Mouse (Mus musculus) right cerebral cortex, postnatal 10 days (tissue): ENCODE data around the gene Wwox.
"Not testable (repeated sequence)": the region's sequence is repeated elsewhere in the genome, so short reads cannot be mapped to it uniquely, and the experiment has no call there.

Source experiments
- DNase-seq, 2 experiments: peaks; one replicate each; pipeline ENCODE4 v3.0.0; 2021; ENCODE audit warnings: low spot score in 2 of 2

Gene Wwox

DNA sequence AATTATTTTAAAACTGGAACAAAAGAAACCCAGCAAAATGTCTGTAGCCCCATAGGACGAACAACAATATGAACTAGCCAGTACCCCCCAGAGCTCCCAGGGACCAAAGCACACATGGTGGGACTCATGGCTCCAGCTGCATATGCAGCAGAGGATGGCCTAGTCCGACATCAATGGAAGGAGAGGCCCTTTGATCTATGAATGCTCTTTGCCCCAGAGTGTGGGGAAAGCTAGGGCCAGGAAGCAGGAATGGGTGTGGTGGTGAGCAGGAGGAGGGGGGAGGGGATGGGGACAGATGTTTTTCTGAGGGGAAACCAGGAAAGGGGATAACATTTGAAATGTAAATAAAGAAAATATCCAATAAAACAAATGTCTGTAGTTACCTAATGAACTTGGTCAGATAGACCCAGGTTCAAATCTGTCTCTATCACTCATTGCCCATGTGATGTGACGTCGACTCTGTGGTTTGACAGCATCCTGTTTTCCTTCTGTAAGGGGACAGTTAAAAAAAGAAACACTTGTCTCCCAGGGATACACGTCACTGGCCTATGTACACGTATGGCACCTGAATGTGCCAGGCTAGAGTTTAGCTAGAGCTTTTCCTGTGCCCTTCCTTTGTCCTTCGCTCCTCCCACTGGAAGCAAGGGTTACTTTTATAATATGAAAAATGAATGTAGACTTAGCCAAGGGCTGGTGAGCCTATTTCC lies 362.1 kb downstream of the Wwox start:
- no peak for DNase-seq

DNA sequence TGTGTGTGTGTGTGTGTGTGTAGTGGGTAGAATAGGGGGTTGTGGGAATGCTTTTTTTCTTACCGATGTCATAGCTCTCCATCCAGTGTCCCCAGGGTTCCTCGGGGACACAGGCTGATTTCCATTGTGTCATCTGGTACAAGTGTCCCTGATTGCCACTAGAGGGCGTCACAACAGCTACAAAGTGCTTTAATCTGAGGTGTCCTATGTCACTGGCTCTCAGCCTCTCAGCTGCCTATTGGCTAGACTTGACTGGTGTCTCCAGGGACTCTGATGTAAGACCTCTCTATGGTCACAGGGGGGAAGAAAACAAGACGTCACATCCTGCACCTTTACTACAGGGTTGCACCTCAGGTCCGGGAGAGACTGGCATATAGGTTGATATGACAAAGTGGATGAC lies 363.7 kb downstream of the Wwox start:
- no peak for DNase-seq

DNA sequence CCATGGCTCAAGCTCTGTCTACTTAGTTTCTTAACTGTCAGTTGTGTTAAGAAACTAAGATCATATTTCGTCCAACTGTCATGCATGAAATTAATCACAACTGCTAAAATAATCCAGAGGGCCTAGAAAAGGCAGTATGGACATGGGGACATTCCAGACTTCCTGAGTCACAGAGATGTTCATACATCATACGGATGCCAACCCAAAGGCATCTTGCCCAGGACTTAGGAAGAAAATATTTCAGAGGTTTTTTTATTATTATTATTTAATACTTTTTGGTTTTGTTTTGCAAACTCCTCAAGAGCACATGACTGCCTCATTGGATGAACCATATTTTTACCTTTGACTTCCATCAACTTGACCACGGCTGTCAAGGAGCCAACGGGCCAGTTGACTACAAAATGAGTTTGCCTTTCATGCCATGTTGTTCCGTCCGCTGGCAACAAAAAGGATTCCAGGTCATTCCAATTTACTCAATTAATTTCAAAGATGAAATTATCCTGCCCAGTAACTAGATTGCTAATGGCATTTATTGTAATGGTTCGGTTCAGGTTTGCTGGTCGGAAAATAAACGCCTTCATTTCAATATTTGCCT lies 367.5 kb downstream of the Wwox start:
- DNase-seq, result no peak

DNA sequence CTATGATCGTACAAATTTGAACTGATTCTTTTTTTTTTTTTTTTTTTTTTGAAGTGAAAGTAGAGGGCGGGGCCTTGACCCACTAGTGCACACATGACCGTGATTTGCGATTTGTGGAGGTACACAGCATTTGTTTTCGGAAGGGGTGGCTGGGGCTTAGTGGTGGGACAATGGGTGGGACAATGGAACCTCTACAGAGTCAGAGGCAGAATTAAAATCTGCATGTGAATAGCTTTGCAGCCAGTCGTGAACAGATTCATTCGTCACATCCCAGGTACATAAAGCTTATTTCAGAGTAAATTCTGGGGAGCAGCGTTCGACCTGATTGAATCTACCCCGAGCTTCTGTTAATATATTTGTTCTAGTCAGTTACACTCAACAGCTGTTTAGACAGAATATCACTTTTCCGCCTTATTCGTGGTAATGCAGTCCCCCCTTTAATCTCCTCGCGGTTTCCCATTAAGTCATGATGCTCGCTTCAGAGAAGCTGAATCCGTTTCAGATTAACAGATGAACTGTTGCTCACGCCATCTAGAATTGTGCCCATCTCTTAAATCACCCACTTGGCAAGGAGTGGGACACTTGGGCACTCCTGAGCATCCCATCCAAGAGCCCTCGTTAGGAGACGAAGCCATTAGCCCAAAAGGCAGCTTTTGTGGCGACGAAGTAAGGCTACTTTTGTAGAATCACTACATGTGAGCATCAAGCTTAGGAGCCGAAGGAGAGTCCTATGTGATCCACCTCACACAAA lies 368.4 kb downstream of the Wwox start:
- no peak for DNase-seq

DNA sequence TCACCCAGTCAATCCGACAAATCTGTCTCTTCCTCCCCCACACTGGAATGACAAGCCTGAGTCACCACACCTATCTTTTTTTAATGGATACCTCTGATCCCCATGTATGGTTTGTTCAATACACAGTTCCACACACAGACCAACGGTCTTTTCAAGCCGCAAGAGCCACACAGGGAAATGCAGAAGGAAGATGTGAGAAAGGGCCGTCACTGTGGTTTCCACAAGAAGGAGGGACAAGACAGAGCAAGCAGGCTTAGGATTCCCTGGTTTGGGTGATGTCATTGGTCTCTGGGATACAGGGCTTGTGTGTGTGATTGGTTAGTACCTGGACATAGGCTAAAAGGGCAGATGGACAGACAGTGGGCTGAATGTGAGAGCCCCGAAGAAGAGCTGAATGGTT lies 371.0 kb downstream of the Wwox start:
- DNase-seq, result no peak

DNA sequence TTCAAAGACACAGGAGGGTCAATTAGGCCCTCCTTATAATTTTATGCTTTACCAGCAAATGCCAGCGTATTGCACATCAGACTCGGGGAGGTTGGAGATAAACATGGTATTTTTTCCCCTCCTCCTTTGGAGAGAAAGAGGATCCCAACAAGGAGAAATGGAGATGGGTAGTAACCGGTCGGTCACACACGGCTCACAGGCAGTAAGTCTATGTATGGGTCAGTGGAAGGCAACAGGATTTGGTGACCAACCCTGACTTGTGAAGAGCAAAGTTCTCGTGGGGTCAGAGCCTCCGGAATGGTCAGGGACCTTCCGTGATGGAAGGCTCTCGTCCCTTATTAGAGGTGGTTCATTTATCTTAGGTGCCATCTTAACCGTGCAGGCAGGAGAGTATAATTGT lies 374.4 kb downstream of the Wwox start:
- no peak for DNase-seq

DNA sequence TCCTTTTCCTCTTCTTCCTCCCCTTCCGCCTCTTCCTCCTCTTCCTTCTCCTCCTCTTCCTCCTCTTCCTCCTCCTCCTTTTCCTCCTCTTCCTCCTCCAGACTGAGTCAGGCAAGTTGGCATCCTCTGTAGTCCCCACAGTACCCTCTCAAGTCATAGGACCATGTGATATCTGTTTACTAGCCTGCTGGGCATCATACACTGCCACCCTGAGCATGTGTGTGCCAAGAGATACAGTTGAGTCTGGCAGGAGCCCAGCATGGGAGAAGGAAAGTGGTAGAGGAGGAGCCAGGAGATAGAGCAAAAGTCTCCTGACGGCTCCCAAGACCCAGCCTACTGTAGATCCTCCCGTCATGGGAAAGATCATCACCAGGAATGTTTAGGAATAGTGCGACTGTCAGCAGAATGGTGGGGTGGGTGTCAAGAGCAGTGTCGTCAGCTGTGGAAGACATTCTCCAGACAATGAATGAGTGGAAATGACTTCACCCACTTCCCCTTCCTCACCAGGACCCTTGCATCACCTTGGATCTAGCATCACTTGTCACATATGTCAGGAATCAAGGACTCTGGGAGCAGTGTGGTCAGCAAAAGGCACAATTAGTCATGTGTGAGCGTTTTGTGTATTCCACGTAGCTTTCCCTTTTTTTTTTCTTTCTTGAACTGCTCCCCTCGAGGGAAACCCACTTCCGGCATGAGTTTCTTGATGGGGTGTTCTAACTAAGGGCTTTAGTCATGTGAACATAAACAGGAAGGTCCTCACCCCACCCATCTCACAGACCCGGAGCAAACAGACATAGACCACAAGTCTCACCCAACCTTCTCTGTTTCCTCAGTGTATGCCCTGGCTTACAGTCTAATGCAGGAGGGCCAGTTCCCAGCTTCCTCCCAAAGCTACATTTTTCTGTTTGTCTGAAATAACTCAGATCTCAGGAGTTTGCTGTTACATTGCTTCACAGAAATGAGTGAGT lies 375.6 kb downstream of the Wwox start:
- DNase-seq, result no peak

DNA sequence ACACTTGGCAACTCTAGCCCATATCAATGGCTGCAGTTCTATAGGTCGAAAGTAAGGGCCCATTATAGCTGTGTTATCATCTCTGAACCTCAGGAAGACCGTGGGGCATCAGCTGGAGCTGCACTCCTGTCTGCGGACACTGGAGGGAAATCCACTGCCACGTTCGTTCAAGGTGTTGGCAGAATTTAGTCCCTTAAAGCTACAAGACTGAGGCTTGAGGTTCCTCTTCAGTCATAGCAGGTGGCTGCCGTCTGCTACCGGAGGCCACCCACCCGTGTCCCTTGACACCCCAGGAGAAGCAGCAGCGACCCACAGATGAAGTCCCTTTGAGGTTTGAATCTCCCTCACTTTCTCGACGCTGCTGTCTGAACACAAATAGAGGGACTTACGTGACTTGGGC lies 376.9 kb downstream of the Wwox start:
- DNase-seq, result no peak

DNA sequence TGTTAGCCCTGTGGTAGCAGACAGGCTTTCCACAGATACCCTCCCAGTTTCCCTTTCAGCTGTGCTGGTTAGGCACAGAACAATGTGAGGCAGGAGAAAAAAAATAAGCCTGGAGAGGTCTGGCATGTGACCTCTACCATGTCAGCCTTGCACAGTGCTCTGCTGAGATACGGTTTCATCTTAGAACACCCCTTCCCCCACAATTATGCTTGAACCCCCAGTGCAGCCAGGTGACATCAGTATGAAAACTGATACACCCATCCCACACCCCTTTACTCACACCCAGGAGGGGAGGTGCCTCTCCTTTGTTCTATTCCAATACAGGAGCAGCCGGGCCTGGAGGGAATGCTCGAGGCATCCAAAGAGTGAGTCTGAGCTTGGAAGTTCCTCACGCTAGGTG lies 377.5 kb downstream of the Wwox start:
- no peak for DNase-seq

DNA sequence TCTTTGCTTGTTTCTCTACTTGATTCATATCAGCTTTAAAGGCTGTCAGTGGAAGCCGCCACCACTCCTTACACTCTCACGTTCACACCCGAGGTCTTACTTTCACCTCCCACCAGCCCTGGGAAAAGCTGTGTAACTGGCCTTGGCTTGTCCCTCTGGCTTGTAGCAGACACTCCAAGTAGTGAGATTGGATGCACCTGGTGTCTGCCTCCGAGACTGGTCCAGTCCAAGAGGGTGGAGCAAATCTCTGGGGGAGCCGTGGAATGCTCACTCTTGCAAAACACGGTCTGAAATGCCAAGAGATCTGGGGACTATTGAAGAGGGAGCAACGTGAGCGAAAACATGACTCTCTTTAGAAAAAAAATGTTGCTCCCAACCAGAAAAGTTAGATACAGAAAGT lies 382.1 kb downstream of the Wwox start:
- DNase-seq, result no peak

DNA sequence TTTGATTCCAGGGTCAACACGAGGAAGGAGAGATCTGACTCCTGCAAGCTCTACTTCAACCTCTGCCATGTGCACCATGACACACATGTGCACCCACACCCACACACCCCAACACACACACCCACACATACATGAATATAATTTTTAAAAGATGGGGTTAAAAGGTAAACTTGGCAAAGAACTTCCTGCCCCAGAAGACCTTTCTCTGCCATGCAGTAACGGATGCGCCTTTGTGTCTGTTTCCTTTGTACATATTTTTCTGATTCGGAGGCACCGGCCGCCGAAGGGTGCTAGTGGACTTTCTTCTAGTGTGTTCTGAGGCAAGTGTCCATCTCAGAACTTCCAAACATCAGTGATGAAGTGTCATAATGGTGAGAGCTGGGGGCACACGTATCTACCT lies 386.0 kb downstream of the Wwox start:
- DNase-seq, result no peak

DNA sequence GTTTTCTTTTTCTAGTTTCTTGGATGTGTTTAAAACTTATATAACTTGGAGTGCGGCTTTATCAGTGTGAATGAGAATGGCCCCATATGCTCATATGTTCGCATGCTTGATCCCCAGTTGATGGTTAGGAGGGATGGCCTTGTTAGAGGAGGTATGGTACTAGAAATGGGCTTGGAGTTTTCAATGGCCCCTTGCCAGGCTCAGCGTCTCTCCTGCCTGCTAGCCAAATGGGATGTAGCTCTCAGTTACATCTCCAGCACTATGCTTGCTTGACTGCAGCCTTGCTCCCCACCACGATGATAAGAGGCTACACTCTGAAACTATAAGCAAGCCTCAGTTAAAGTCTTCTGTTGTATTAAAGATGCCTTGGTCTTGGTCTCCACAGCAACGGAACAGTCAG lies 387.5 kb downstream of the Wwox start:
- no peak for DNase-seq

DNA sequence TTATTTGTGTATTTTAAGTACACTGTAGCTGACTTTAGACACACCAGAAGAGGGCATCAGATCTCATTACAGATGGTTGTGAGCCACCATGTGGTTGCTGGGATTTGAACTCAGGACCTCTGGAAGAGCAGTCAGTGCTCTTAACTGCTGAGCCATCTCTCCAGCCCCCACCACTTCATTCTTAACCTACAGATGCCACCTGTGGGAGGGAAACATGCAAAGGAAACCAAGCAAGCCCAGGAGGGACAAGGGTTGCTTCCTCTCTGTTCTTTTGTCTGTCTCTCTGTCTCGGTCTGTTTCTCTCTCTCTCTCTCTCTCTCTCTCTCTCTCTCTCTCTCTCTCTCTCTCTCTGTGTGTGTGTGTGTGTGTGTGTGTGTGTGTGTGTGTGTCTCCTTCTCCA lies 388.4 kb downstream of the Wwox start:
- DNase-seq, result not testable (repeated sequence)

DNA sequence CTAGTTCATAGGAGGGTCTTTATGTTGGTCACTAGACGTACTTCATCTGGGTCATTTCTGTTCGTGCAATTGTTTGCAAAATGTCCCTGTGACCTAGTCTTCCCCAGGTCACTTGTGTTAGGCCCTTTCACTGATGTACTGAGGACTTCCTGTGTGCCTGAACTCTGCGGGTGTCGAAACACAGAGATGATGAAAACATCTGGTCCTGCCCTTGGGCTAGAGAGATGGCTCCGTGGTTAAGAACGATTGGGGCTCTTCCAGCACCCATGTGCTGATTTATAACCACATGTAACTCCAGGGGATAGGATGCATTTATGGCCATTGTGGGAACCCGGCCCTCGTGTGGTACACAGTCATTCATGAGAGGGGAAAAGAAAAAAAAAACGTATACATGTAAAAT lies 392.1 kb downstream of the Wwox start:
- DNase-seq, result no peak

DNA sequence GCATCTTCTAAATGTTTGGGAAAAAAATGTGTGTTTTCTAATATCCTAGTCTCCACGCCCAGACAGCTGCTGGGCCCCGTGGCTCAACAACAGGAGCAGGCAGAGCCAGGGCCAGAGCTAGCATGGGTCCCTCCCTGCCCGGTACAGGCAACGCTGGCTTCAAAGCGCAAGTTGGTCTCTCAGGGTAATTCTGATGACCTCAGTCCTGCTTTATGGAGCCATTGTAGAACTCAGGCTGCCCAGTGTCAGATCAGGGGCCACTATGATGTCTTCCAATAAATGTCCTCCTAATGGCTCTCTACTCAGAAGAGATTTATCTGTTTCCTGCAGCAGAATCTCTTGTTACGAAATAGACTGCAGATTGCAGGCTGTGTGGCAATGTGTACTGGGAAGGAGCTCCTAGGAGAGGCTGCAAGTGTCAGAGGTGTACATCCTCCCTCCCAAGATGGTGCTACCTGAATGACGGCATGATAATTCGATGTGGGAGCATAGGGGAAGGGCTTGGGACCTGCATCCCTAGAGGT lies 392.9 kb downstream of the Wwox start:
- DNase-seq, result no peak

DNA sequence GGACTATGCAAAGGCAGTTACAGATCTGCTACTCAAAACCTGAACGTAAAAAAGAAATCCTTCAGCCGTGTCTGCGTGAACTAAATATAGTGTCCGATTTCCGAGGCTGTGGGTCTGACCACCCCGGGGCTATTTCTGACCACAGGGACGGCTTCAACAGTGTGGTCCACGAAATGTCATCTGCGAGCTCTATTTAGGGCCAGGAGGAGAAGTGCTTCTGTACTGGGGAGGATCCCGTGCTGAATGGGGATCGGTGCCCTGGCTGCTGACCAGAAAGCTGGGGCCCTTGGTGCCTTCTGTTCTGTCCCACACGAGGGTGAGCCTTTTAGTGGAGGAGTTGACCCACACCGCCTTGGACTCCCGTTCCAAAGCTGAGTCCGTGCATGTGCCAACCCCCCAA lies 395.3 kb downstream of the Wwox start:
- DNase-seq, result no peak

DNA sequence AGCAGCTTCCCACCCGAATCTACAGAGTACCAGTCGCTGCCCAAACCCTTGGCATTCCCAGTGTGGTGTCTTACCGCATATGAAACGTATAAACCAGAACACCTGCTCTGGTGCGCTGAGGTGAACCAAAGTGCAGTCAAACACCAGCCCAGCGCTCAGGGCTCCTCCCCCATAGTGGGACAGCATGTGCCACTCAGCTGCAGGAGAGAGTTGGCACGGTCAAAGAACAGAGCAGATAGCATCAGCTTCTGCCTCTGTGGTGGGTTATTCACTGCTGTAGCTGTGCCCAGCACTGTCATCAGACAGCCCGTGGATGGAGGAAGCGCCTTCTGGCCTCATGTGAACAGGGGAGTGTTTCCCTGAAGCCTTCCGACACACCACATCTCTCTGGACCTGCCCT lies 400.5 kb downstream of the Wwox start:
- no peak for DNase-seq

DNA sequence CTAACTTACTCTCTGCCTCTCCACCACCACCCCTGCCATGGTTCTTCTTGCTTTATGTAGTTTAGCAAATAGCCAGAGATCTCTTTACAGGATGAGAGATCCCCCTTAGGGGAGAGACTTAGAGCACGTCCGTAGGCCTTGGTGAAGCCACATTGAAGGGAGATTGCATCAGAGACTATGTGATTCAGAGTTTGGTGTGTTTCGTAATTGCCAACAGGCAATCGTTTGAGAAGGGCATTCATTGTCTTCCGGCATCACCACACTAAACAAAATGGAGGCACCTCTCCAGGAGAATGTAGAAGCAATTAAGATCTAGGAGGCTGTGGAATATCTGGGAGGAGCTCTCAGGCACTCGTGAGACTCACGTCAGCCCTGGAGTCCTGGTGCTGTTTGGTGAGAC lies 408.2 kb downstream of the Wwox start:
- no peak for DNase-seq

DNA sequence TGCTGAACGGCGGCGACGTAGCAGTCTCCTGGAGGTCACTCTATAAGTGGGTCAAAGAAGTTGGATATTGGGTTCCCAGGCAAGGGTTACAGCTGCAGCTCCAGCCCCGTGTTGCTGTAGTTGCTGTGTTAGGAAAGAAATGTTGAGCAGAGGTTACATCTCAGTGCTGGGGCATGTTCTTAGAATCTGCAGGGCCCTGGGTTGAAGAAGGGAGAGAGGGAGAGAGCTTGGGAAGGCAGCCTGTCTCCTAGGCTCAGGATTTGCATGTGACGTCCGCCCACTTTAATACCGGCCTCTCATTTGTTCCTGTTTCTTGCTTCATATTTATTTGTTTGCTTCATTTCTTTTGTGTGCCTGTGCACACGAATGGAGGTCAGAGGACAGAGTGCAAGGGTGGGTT lies 410.0 kb downstream of the Wwox start:
- no peak for DNase-seq

DNA sequence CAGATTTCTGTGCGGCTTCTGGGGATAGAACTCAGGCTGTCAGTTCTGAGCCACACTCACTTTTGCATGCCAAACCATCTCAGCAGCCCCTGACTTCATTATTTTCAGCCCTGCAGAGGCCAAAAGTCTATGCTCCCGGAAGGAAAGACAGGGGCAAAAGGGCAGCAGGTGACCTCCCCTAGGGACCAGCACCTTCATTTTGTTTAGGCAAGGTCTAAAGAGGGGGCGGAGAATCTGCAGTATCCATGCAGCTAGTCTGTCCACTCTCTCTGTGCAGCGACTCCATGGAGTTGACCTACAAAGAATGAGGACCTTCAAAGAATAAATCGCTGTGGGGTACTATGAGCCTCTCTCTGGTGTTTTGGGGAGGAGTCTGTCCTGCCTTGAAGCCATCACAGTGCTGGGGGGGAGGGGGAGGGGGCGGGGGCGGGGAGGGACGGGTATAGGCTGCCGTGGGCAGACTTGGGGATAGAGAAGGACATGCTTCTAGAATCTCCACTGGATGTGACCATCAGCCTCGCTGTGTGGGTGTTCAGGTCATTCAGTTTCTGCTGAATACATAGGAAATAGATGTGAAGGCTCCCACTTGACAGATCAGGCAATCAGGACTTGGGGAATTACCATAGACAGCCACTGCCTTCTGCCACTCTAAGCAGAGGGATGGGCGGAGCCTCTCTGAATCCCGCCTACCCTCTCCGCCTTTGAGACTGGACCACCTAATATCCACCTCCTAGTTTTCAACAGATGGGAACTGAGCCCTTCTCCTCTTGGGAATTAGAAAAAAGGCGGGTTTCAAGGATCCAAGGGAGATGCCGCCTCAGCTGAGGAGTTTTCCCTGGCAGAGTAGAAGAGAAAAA lies 410.8 kb downstream of the Wwox start:
- no peak for DNase-seq

DNA sequence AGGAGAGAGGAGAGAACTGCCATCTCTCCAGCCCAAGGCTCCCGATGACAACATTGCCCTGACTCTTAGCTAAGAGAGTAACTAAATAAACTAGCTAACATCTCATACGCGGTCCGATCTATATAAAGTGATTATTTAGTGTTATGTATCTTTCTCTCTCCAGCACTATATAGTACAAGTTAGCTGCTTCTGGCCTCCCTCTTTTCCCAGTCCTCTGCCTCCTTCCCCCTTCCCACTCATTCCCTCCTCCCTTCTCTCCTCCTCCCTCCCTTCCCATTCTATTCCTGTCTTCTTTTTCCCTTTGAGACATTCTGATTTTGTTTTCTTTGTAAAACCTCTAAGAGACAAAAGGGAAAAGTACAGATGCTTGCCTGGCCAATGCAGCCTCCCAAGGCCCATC lies 414.3 kb downstream of the Wwox start:
- no peak for DNase-seq
